Mouse (Mus musculus) ES-Bruce4 (cell line): ENCODE results near the gene Gm10282. TPM values are rescaled to one million over a fixed set of nuclear protein-coding genes. Genes with fewer than 3 reads are reported as not detected.

Source experiments
- H3K27ac ChIP-seq: 2 replicates; pipeline ENCODE4 v1.5.1; 2012; ENCODE audit warnings: low read length, inconsistent platforms; ENCODE audit not compliant: insufficient read depth
- H3K27me3 ChIP-seq: 2 replicates; pipeline ENCODE4 v1.6.1; 2012; ENCODE audit warnings: mild to moderate bottlenecking, low read length, inconsistent platforms; ENCODE audit not compliant: control insufficient read depth, poor library complexity, insufficient read depth, severe bottlenecking
- H3K36me3 ChIP-seq: 2 replicates; pipeline ENCODE4 v1.6.1; 2012; ENCODE audit warnings: inconsistent platforms, mild to moderate bottlenecking, low read length, moderate library complexity; ENCODE audit not compliant: control insufficient read depth, poor library complexity, insufficient read depth, severe bottlenecking
- H3K4me1 ChIP-seq: one replicate; pipeline ENCODE4 v1.8.1; 2011; ENCODE audit warnings: low read length; ENCODE audit not compliant: control insufficient read depth, insufficient read depth
- H3K4me3 ChIP-seq: 2 replicates; pipeline ENCODE4 v1.5.1; 2011; ENCODE audit warnings: low read depth, mild to moderate bottlenecking, low read length
- H3K9ac ChIP-seq: 2 replicates; pipeline ENCODE4 v1.6.1; 2012; ENCODE audit warnings: low read depth, mild to moderate bottlenecking, inconsistent platforms; ENCODE audit not compliant: poor library complexity, severe bottlenecking
- H3K9me3 ChIP-seq: replicated peaks from 2 replicates; pipeline ENCODE4 v1.6.1; 2012; ENCODE audit warnings: mild to moderate bottlenecking, low read length, inconsistent platforms; ENCODE audit not compliant: control insufficient read depth, poor library complexity, insufficient read depth, severe bottlenecking
- CTCF ChIP-seq: IDR thresholded peaks from one replicate; pipeline ENCODE4 v1.8.1; 2011; ENCODE audit warnings: low read depth, low read length
- EP300 ChIP-seq: IDR thresholded peaks from 2 replicates; pipeline ENCODE4 v1.6.1; 2011; ENCODE audit warnings: low read depth, low read length; ENCODE audit not compliant: insufficient read depth
- POLR2A ChIP-seq: IDR thresholded peaks from one replicate; pipeline ENCODE4 v1.8.1; 2011; ENCODE audit warnings: low read length; ENCODE audit not compliant: insufficient read depth
- polyA plus RNA-seq: library from polyadenylated mRNA; stranded (reverse); fragments of >200 nt; gene quantifications from 2 replicates; pipeline ENCODE4 v1.2.4, GENCODE M21; 2011; ENCODE audit warnings: low read depth; ENCODE audit not compliant: missing spikeins, insufficient read depth, insufficient read length

Gene Gm10282
- polyA plus RNA-seq, 1 experiment: 4.5 TPM

GRCm38 (mm10) chr8:72265342-72265741, 39.7 kb downstream of the Gm10282 start:
- TF ChIP-seq POLR2A (peak; percentile 29), CTCF (no peak), EP300 (no peak)
- Histone ChIP-seq H3K4me1 (peaks cover 2% of the 10 kb centered on the region), H3K4me3 (no peak overlapping the region), H3K9ac (no peak overlapping the region), H3K36me3 (no peaks in the 10 kb centered on the region), H3K9me3 (no peaks in the 10 kb centered on the region), H3K27me3 (no peaks in the 10 kb centered on the region), H3K27ac (no peak overlapping the region)

GRCm38 (mm10) chr8:72263451-72263850, 41.6 kb downstream of the Gm10282 start:
- no peaks in the 10 kb centered on the region for H3K36me3 ChIP-seq
- H3K27me3 ChIP-seq: no peaks in the 10 kb centered on the region
- no peak overlapping the region for H3K27ac ChIP-seq
- no peak overlapping the region for H3K9ac ChIP-seq
- peaks cover 2% of the 10 kb centered on the region for H3K4me1 ChIP-seq
- no peak overlapping the region for H3K4me3 ChIP-seq
- H3K9me3 ChIP-seq: no peaks in the 10 kb centered on the region
- TF ChIP-seq EP300 (no peak), CTCF (no peak), POLR2A (no peak)

- Histone ChIP-seq H3K27me3 (no peaks in the 10 kb centered on the region), H3K9ac (no peak overlapping the region), H3K4me3 (no peak overlapping the region), H3K36me3 (no peaks in the 10 kb centered on the region), H3K27ac (no peak overlapping the region), H3K4me1 (peaks cover 2% of the 10 kb centered on the region), H3K9me3 (no peaks in the 10 kb centered on the region)
- TF ChIP-seq CTCF (no peak), EP300 (no peak), POLR2A (no peak)
Measured at GRCm38 (mm10) chr8:72262756-72263155, 42.3 kb downstream of the Gm10282 start.

- H3K27ac ChIP-seq: no peak overlapping the region
- peaks cover 2% of the 10 kb centered on the region for H3K4me1 ChIP-seq
- no peaks in the 10 kb centered on the region for H3K36me3 ChIP-seq
- H3K9ac ChIP-seq: no peak overlapping the region
- H3K9me3 ChIP-seq: no peaks in the 10 kb centered on the region
- TF ChIP-seq CTCF (peak; percentile 74), POLR2A (no peak), EP300 (no peak)
- H3K4me3 ChIP-seq: no peak overlapping the region
- H3K27me3 ChIP-seq: no peaks in the 10 kb centered on the region
Measured at GRCm38 (mm10) chr8:72261872-72262271, 43.2 kb downstream of the Gm10282 start.

GRCm38 (mm10) chr8:72261431-72261830, 43.6 kb downstream of the Gm10282 start:
- TF ChIP-seq CTCF (no peak), POLR2A (no peak), EP300 (no peak)
- Histone ChIP-seq H3K27ac (no peak overlapping the region), H3K9ac (no peak overlapping the region), H3K4me3 (no peak overlapping the region), H3K4me1 (peaks cover 2% of the 10 kb centered on the region), H3K36me3 (no peaks in the 10 kb centered on the region), H3K9me3 (no peaks in the 10 kb centered on the region), H3K27me3 (no peaks in the 10 kb centered on the region)

- Histone ChIP-seq H3K27me3 (no peaks in the 10 kb centered on the region), H3K27ac (no peak overlapping the region), H3K9ac (no peak overlapping the region)
Measured at GRCm38 (mm10) chr8:72261019-72261418, 44.0 kb downstream of the Gm10282 start.

More at GRCm38 (mm10) chr8:72261019-72261418, 44.0 kb downstream of the Gm10282 start:
- Histone ChIP-seq H3K4me3 (no peak overlapping the region), H3K36me3 (no peaks in the 10 kb centered on the region), H3K4me1 (peaks cover 2% of the 10 kb centered on the region), H3K9me3 (no peaks in the 10 kb centered on the region)
- TF ChIP-seq EP300: no peak
- peak; percentile 51 for TF ChIP-seq CTCF
